Mouse (Mus musculus) Patski (cell line): ENCODE measurements at regions not wholly inside any gene's neighbourhood (a gene's known extent, or its start where the extent isn't known, plus 50 kb on each side); places are given as distances from the start of the nearest gene placed in this dataset.
A peak's percentile ranks its signal among the peaks of the same experiment; 100 is the strongest.

ENCODE experiments used
- ATAC-seq: fragments of 100-300 bp; one replicate; pipeline ENCODE4 v1.8.0; 2021
- CTCF ChIA-PET: fragments of 350-600 bp; sonication (Branson Sonifier 250); formaldehyde crosslinking; loops from one replicate; lab custom pipeline; 2022; ENCODE audit warnings: inconsistent platforms; lab: Charles Lee
- POLR2A ChIA-PET: fragments of 350-600 bp; sonication (Branson Sonifier 250); formaldehyde crosslinking; loops from one replicate; lab custom pipeline; 2022; ENCODE audit warnings: antibody characterized with exemption, inconsistent platforms; lab: Charles Lee
- DNase-seq: peaks from one replicate; pipeline ENCODE4 v3.0.0-alpha.2; 2011; ENCODE audit warnings: low read depth, low spot score
- H3K27me3 ChIP-seq: fragments of 371-371 bp; one replicate; pipeline ENCODE4 v1.5.1; 2021
- CTCF ChIP-seq: fragments of 100-300 bp; IDR thresholded peaks from one replicate; pipeline ENCODE4 v1.5.1; 2021
- in situ Hi-C: fragments of 300-500 bp; cut with MboI; formaldehyde crosslinking; loops from 3 replicates; pipeline ENCODE4 v1.11.1; 2018; ENCODE audit warnings: low pct_unique_long_range_greater_than_20kb, mixed read lengths

DNA sequence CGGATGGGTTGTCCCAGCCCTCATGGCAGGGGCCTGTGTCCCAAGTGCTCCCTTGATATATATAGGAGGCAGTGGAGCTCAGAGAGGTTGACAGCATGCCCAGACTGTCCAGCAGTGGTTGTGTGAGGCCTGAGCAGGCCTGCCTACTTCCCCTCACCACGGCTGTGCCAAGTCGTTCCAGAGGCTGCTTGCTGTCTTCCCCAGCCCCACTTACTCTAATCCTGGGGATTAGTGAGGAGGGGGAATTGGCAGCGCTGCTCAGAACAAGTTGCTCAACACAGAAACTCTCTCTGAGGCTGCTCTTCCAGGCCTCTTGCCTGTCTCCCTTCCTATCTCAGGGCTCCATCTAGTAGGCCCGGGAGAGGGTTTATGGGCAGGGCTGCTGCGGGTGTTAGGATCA, 56.1 kb upstream of the 1600014C23Rik start:
- TF ChIP-seq CTCF, result no peak
- H3K27me3 ChIP-seq, result no peaks in the 10 kb centered on the region
- DNase-seq (no peak), ATAC-seq (peak; percentile 70)
- ChIA-PET CTCF (interaction anchor here (1.3 kb wide), 1 partner anchor 26 kb away, joined by 5 read pairs; no protein-coding TSS in a partner anchor), POLR2A (interaction anchor here (1.0 kb wide), 1 partner anchor 242 kb away, joined by 3 read pairs; the partner anchor contains the start of gene Vegfa)
- in situ Hi-C loops, result no loop called here

DNA sequence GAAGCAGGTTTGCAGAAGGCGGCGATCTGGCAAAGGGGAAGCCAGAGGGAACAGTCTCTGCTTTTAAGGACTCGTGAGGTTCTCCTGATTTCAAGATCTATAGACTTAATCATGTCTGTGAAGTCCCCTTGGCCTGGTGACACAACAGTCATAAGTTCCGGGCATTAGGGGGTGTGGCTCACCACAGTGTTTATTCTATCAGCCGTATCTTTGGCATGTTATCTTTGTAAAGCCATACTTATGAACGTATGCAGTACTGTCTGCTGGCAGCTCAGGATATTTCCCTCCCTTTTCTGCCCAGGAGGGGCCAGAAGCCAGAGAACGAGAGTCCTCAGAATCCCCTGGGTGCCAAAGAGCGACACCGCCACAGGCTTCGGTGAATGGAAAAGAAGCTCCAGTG, 51.3 kb upstream of the 1600014C23Rik start:
- CTCF ChIA-PET, result no interaction called here
- no peaks in the 10 kb centered on the region for H3K27me3 ChIP-seq
- DNase-seq (no peak), ATAC-seq (no peak)
- TF ChIP-seq CTCF, result no peak
- in situ Hi-C loops, result no loop called here
- POLR2A ChIA-PET, result no interaction called here

DNA sequence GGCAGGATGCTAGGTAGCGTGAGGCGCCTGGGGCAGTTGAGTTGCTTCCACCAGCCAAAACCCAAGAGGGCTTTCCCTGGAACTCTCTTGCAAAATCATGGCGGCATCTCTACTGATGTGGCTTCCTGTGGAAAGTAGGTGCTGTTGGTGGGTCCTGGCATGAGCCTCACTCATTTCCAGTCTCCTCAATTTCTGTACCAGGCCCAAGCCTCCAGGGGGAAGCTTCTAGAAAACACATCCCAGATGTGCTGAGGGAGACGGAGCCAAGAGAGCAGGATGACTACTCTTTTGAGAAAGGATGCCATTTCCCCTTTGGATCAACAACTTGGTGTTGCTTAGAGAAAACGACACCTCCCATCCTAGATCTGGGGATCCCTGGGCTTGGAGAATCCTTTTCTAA, 50.9 kb upstream of the 1600014C23Rik start:
- ChIA-PET POLR2A (no interaction called here), CTCF (no interaction called here)
- no peaks in the 10 kb centered on the region for H3K27me3 ChIP-seq
- in situ Hi-C loops, result no loop called here
- TF ChIP-seq CTCF, result no peak
- DNase-seq, result no peak
- no peak for ATAC-seq
